Mouse (Mus musculus) frontal cortex, postnatal 14 days (tissue): ENCODE results near the gene Ttll12.
A peak's percentile ranks its signal among the peaks of the same experiment; 100 is the strongest.

Experiments used
- DNase-seq, 2 experiments: peaks; one replicate each; pipeline ENCODE4 v3.0.0; 2022; ENCODE audit warnings: low spot score in 2 of 2

Ttll12 gene

DNA sequence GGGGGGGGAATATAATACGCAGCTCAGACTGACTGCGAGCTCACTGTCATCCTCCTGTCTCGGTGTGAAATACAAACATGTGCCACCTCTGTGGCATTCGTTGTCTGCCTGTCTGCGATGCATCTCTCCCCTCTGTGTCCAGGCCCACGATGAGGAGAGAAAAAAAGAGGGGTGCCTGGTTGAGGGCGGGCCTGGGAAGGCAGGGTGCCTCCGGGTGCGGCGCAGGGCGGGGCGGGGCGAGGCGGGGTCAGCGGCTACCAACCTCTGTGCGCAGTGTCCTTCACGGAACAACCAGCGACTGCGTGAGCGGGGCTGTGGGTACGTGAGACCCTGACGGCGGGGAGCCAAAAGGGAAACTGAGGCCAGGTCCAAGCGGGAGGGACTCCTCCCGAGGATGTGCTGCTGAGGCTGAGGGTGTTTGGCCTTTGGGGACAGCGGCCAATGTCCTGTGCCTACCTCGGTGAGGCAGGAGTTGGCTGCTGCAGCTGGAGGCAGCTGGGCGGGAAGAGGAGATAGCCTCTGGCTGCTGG lies 31.6 kb downstream of the Ttll12 start, which contains the start of the genes Tspo and Mcat:
Gene Tspo, plus strand, starts transcription at position 266 of the 530 bp plus-strand sequence.
Gene Mcat, minus strand, starts transcription at position 461 of the 530 bp plus-strand sequence.
- DNase-seq: no peak

- peak; percentile 32 to 37 for DNase-seq
These were observed 32.2 kb downstream of the Ttll12 start for GRCm38 (mm10) chr15:83562626-83563270.

DNA sequence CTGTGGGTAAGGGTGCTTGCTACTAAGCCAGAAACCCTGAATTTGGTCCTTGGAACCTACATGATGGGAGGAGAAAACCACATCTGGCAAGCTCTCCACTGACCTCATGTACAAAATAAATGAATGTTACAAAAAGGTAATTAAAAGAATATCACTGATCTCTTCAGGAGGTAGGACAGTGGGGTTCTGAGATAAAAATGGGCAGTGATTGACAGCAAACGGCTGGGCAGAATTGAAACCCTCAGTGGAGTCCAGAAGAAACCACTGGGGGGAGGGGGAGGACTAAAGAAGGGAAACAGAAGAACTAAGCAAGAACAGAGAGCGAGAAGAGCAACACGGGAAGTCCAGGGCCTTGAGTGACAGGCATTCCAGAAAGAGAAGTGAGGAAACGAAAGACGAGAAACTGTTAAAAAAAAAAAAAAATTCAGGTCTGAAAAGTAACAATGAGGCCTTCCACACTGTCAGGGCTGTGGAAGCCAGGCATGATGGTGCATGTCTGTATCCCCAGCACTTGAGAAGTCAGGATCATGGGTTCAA lies 33.9 kb downstream of the Ttll12 start:
- no peak for DNase-seq

DNA sequence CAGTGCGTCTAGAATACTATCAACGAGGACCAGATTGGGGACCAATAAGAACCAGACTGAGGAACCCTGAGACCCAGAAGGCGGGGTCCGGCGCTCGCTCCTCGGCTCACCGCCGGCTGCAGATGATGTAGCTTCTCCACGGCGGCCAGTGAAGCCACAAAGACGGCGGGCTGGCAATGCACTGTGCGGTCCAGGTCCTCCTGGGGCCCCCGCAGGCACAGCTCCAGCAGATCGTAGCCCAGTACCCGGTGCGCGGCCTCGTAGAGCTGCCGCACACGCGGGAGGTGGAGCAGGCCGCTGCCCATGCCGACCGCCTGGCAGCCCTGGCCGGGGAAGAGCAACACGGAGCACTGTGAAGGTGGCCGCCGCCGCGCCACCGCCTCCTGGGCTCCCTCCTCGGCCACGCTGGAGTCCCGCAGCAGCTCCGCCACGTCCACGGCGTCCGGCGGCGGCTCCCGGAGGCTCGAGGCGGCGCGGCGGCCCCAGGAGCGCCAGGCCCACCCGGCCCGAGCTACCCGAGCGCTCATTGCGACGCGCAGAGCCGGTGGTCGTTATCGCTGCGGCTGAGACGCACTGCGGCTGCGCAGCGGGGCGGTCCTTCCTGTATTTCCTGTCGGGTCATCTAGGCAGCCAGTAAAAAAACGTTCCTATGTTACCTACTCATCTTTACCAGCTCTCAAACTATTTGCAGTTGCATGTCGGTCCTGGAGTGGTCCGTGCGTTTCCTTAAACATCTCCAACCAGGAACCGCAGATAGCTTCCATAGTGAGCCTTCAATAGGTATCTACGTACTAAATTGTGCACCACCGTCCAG lies 39.6 kb downstream of the Ttll12 start:
- peak; percentile 69 to 82 for DNase-seq

DNA sequence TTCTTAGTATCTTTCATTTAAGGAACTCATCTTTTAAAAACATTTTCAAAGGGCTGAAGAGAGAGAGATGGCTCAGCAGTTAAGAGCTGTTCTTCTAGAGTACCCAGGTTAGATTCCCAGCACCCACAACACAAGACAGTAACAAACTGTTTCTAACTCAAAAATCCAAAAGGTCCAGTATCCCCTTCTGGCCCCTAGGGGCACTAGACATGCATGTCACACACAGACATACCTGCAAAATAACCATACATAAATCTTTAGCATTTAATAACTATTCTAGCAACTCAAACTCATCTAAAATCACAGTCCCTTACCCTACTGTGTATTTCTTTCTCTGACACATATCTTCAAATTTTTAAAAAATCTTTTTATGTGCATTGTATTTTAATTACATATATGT lies 41.1 kb downstream of the Ttll12 start:
- DNase-seq: no peak

DNA sequence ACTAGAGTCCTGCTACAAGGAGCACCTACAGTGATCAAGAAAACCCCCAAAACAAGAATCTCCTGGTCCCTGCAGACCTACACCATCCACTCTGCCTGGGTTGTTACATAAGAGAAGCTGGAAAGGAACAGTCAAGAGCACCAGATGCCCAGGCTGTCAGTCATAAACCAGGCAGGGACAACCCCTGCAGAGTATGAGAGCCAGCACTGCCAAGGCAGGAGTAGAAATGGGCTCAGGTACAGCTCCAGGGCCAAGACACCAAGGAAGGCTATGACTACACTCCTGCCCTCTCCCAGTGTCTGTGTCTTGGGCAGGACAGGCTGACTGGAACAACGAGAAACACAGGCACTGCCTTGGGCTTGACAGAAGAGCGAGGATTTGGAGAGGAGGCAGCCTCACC lies 44.8 kb downstream of the Ttll12 start:
- DNase-seq: no peak

DNA sequence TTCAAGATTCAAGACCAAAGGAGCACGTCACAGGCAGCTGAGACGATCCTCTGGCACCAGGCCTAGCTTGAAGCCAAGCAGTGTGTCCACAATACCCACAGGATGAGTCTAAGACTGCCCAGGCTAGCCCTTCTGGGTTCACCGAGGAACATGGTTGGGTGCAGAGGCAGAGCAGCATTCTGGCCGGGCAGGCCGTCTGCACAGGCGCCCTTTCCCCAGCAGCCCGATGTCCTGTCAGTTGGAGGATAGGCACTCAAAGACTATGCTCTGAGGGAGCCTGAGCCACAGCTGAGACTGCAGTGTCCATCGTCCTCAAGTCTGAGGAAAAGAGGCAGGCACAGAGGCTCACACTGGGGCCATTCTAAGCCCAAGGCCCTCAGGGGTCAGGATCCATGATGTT lies 47.8 kb downstream of the Ttll12 start:
- no peak for DNase-seq

DNA sequence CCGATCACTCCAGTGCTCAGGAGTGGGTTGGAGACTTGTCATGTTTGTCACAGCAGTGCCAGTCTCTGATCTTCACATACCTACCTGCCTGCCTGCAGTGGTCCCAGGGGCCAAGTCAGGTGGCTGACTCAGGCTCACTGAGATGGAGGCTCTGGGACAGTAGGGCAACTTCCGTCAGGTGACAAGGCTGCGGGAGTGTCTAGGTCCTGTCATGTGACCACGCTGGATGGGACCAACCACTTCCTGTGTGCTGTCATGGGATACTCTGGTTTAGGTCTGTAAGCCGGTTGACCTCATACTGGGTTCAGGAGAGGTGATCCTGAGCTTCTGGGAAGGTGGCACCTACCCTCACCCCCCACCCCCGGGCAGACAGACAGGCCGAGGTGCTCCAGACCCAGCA lies 48.9 kb downstream of the Ttll12 start:
- DNase-seq: no peak

DNA sequence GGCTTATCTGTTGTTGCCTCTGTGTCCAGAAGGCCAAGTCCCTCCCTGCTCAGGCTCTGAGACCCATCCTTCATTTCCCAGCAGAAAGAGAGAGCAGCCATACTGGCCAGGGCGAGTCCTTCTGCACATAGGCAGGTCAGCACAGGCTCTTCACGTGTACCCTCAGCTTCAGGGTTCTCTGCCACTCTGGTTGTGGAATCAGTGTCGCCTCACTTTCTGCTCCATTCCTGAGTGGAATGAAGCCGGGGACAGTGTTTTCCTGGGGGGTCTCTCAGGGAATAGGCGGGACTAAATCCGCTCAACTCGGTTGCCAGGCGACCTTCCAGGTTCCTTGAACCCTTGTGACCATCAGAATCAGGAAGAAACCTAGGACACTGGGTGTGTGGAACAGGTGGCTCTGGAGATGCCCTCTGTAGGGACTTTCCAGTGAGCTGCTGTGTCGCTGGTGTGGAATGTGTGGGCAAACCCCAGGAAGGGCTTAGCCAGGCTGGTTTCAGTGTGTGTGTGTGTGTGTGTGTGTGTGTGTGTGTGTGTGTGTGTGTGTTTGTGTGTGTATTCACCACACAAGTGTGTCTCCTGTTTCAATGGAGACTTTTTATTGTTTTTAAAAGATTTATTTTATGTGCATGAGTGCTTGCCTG lies 53.2 kb downstream of the Ttll12 start:
- no peak for DNase-seq

DNA sequence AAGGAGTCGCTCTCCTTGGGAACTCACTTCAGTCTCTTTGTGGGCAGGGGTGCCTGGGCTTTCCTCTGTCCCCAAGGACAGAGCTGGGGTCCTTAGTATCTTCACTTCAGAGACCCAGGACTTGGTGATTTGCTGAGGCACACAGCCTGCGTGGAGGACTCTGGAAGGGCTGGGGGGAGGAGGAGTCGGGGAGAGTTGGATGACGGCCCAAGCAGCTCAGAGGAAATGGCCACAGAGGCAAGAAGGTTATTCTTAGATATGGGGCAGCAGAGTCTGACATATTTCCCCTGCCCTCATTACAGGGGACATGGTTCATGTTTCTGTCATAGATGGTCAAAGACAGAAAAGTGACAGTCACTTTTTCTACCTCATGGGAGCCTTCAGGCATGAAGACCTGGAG lies 55.1 kb downstream of the Ttll12 start:
- no peak for DNase-seq

DNA sequence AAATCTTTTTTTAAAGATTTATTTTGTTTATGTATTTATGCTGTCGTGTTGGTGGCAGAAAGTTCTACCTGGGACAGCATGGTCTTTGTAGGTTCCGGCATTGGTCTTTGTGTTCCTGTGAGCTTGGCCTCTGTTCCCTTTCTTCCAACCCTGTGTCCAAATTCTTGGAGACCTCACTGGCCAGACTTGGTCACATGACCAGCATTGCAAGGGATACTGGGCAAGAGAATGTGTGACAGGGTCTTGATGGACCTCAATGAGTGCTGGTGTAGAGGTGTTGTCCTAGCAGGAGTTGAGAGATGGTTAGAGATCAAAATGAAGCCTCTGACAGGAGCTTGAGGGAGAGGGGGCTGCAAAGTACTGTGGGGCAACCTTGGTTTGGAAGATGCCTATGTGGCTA lies 56.1 kb downstream of the Ttll12 start:
- DNase-seq: no peak

GRCm38 (mm10) chr15:83535890-83536231 lies 59.1 kb downstream of the Ttll12 start:
- no peak for DNase-seq

DNA sequence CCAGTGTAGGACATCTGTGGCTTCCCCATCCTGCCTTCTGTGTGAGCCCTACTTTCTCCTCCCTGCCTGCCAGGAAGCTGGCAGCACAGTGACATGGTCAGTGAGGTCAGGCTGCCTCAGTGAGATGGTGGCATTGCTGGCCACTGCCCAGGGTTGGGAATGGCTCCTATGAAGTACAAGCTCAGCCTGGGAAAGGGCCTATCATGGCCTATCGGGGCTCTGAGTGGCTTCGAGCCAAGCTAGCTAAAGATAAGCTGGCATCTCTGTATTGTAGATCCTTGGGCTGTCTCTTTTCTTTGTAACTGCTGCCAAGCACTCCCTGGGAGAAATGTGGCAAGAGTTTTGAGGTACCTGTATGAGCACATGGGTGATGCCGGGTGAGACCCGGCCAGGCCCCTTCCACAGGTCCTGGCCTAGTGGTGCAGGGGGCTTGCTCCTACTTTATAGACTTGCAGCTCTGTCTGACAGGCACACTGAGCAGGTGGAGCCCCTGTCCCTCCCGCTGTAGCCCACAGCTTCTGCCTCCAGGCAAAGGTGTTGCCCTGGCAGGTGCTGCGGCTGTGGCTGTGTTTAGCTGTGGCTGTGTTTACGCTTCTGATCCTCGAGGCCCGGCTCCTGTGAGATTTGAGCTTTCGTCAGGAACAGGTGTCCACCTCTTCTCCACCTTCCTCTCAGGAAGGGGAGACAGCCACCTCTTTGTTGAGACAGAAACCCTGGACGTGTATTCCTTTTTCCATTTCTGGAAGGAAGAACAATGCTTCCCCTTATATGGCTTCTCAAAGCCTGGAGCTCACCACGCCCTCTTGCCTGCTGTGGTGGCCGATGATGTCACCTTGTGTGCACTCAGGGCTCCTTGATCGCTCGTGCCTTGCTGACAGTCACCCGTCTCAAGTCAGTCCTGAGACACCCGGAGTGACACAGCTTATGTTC lies 59.7 kb downstream of the Ttll12 start:
- DNase-seq: no peak

GRCm38 (mm10) chr15:83532606-83533005 lies 62.4 kb downstream of the Ttll12 start:
- DNase-seq: no peak

GRCm38 (mm10) chr15:83531961-83532469 lies 62.9 kb downstream of the Ttll12 start:
- no peak for DNase-seq

DNA sequence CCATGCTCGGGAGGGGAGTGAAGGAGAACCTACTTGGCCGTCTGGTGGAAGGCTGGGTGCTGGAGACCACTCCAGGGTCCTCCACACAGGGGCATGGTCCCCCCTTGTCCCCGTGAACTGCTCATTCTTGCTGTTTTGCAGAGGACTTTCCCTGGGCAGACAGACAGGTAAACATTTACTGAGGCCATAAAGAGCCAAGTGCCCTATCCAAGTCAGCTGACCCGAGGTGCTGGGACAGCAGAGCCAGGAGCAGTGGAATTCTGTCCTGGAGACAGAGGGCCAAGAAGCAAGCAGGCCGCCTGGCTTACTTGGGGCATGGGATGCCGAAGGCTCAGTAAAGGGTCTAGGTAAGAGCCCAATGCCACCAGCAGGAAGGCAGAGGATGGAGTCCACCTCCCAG lies 64.3 kb downstream of the Ttll12 start:
- DNase-seq: no peak

DNA sequence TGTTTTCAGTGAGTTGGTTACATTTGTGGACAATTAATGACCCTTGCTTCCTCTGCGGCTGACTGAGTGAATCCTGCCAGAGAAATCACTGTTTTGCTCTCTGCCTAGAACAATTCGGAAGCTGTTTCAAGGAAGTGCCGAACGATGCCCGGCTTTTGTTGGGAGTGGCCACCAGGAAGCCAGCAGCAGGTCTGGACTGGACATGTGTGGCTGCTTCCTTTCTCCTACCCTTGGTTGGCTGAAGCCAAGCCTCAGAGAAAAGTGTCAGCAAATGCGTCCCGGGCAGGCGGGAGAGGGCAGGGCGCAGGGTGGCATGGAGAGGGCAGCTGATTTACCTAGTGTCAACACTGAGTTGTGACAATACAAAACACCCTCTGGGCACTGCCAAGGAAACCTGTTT lies 64.7 kb downstream of the Ttll12 start:
- DNase-seq: no peak

GRCm38 (mm10) chr15:83529765-83530164 lies 65.2 kb downstream of the Ttll12 start:
- DNase-seq: no peak

DNA sequence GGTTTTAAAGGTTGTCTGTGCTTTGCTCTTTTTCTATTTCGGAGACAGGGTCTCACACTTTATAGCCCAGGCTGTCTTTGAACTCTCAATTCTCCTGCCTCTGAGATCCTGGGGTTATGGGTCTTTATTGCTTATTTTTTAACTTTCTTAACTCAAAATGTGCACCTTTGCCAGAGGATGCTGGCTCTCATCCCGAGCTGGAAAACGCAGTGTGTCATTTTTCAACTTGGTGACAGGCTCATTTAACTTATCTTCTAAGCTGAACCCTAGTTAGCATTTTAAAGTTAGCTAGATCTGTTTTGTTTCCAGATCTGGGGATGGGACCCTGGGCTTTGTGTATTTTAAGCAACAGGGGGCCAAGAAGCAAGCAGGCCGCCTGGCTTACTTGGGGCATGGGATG lies 66.1 kb downstream of the Ttll12 start:
- DNase-seq: no peak

DNA sequence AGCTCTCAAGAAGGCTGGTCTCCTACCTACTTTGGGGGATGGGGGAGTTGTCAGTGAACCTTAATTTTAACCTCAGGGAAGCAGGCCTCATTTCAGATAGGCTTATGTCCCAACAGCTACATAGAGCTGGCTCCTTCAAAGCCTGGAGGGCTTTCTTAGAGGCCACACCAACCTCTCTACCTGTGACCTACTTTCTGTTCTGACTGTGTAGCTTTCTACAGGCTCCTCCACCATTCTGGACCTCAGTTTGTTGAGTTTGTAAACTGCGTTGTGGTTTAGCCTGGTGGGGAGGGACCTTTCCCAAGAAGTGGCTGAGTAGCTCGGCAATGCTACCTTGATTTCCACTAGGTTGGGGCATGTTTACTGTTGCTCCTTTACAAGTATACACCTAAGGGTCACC lies 67.2 kb downstream of the Ttll12 start:
- no peak for DNase-seq

GRCm38 (mm10) chr15:83527092-83527437 lies 67.9 kb downstream of the Ttll12 start:
- no peak for DNase-seq
